Mouse (Mus musculus): Measurements from ENCODE around the gene Mn1.

DNA sequence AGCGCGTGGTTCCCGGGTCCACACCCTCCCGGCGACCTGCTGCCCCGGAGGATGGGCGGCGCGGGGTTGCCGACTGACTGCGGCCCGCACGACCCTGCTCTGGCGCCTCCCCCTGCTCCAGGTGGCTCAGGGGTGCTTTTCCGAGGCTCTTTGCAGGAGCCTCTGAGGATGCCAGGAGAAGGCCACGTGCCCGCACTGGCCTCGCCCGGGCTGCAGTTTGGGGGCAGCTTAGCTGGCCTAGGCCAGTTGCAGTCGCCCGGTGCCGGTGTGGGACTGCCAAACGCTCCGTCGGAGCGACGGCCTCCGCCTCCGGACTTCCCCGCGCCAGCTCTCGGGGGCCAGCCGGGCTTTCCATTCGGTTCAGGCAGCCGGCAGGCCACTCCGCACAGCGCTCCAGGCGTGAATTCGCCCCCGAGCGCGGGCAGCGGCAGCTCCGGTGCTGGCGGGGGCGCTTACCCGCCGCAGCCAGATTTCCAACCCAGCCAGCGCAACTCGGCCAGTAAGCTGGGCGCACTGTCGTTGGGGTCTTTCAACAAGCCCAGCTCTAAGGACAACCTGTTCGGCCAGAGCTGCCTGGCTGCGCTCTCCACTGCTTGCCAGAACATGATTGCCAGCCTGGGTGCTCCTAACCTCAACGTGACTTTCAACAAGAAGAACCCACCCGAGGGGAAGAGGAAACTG lies 3.0 kb downstream of the Mn1 start:
- no peak for TF ChIP-seq GATA1 (IDR thresholded peaks at IDR 0.05; ENCODE audit: borderline replicate concordance, low read length)
- no peak for TF ChIP-seq CTCF (IDR thresholded peaks at IDR 0.05; ENCODE audit: low read depth, low read length)

Measured in G1E (cell line).